Mouse (Mus musculus) heart, adult 2 months (tissue): ENCODE data around the gene Rnaseh2a.

Experiments used
- CTCF ChIP-seq: fragments of 200-600 bp; IDR thresholded peaks from 2 replicates; pipeline ENCODE4 v1.8.1; 2022; ENCODE audit warnings: antibody characterized with exemption, mild to moderate bottlenecking, moderate library complexity
- EP300 ChIP-seq: fragments of 200-500 bp; IDR thresholded peaks from 2 replicates; pipeline ENCODE4 v1.6.1; 2011; ENCODE audit warnings: low read depth, low read length, control low read depth; ENCODE audit not compliant: insufficient read depth

- TF ChIP-seq CTCF (no peak), EP300 (no peak)
Observed at GRCm38 (mm10) chr8:84943699-84944098, 25.9 kb downstream of the Rnaseh2a start.
